Mouse (Mus musculus): ENCODE data around the gene G6pdx. TPM values are rescaled to one million over a fixed set of nuclear protein-coding genes. Genes with fewer than 3 reads are reported as not detected.

G6pdx gene
- 38.7 and 43.8 TPM in 2 replicates for polyA plus RNA-seq (2015; fragmentation: Nextera tagmentation; extraction: Ambion mirVana)

DNA sequence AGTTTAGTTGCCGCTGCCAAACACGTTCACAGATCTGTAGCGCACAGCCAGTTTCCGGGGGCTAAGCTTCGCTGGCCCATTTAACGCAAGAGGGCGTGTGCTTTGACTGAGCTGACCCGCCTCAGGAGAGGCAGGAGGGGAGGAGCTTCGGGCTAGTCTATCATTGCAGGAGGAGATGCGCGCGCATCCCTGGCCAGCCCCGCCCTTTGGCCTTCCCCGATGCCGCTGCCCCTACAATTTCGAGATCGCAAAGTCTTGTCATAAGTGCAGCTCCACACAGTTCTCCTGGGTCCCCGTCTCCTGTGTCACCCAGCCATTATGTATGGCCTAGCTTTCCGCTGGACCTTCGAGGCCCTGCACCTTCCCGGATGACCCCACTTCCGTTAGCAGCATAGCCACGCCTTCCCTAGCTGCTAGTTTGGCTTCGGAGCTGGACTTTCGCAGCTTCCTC, at the start of gene G6pdx:
TSS of gene G6pdx (minus strand) at position 369 of the 451 bp plus-strand sequence.
- DNase-seq (ENCODE audit: low spot score), result peak; percentile 89

DNA sequence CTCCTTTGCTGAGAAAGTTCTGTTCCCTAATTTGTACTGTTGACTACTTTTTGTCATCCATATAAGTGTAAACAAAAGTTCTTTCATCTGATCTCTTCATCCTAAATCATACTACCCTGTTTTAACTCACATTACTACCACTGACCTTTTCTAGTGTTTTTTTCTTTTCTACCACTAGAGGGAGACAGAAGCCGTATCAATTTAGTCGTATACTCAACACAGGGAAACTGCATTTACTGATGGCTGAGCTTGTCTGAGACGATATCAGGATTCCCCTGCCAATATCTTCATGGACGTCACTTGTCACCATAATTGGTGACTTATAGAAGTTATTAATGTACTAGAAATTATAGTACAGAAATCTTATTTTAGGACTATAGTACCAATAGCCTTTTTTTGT, 23.8 kb upstream of the G6pdx start:
- peak; percentile 32 for DNase-seq (ENCODE audit: low spot score)

- no peak for DNase-seq (ENCODE audit: low spot score)
Measured at GRCm38 (mm10) chrX:74451157-74451912, 22.3 kb upstream of the G6pdx start.

- peak; percentile 77 for DNase-seq (ENCODE audit: low spot score)
Measured at GRCm38 (mm10) chrX:74429290-74429821, 362 bp upstream of the G6pdx start.

GRCm38 (mm10) chrX:74428146-74428825, 708 bp downstream of the G6pdx start:
- peak; percentile 23 for DNase-seq (ENCODE audit: low spot score)

DNA sequence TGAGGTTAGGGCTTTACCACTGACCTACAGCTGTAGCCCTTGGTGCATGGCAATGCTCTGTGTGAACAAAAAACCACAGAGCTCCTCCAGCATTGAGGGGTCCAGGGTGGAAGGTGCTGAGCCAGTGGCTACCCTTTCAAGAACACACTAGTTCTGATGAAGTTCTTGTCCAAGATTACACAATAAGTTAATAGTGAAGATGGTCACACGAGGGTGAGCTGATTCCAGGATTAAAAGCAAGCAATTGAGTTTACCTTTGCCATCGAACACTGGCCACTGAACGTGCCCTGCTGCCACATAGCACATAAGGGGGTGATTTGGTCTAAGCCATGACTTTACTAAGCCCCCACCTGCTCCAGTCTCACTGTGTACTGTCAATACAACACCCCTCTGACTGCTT, 1.9 kb downstream of the G6pdx start:
- no peak for DNase-seq (ENCODE audit: low spot score)

- DNase-seq (ENCODE audit: low spot score), result no peak
Measured at GRCm38 (mm10) chrX:74426256-74426655, 2.7 kb downstream of the G6pdx start.

DNA sequence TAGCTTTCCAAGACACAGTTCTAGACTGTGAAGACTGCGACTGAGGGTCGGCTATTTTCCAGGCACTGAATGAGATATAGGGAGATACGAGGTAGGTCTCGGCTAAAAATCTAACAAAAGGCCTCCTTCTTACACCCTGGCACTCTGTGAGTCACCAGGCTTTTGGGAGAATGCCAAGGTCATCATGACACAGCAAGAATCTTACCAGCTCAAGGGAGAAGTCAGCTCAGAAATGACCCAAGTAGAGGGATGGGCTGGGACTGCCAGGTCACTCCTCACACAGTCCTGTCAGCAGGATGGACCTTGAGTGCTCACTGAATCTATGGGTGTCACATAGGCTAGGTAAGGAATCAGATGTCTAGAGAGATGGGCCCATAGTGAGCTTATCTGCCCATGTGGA, 3.8 kb downstream of the G6pdx start:
- no peak for DNase-seq (ENCODE audit: low spot score)

DNA sequence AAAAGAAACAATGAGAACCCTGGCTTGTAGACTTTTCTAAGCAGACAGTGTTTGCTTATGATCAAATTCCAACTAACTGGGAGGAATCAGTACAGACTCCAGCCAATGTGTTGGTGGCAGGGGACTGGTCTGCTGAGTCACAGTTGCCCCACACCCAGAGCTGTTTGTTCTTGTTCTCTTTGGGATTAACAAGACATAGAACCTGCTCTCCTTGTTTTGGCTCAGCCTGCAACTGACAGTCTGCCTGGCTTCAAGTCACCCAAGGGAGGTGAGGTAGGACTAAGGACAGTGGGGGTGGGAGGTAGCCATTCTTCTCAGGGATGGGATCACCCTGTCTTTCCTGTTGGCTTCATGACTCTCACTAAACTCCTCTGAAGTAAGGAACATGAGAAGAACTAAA, 4.6 kb downstream of the G6pdx start:
- no peak for DNase-seq (ENCODE audit: low spot score)

GRCm38 (mm10) chrX:74413377-74413776, 15.6 kb downstream of the G6pdx start:
- DNase-seq (ENCODE audit: low spot score), result peak; percentile 77

DNA sequence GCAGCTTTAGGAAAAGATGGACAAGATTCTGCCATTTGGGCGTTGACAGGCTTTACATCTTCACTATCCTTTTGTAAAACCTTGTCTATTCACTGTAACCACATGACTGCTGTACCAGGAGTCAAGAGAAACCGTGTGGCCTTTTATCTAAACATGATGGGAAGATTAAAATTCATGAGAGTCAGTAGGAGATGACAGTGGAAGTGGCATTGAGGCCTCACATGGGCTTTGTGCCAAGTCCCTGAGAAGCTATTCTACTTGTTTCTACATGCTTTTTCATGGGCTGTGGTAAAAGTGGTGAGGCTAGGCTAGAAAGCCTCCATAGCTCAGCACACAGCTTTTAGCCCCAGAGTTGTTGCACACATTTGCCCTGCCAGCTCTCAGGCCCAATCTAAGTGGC, 20.7 kb downstream of the G6pdx start:
- no peak for DNase-seq (ENCODE audit: low spot score)

GRCm38 (mm10) chrX:74400136-74400535, 28.9 kb downstream of the G6pdx start:
- DNase-seq (ENCODE audit: low spot score), result no peak

- DNase-seq (ENCODE audit: low spot score), result peak; percentile 87
Measured at GRCm38 (mm10) chrX:74392535-74393443, 36.2 kb downstream of the G6pdx start, which contains the start of the genes Fam3a and Ikbkg. Gene Fam3a, minus strand, starts transcription at chrX:74393272. Gene Ikbkg, plus strand, starts transcription at chrX:74393290.

DNA sequence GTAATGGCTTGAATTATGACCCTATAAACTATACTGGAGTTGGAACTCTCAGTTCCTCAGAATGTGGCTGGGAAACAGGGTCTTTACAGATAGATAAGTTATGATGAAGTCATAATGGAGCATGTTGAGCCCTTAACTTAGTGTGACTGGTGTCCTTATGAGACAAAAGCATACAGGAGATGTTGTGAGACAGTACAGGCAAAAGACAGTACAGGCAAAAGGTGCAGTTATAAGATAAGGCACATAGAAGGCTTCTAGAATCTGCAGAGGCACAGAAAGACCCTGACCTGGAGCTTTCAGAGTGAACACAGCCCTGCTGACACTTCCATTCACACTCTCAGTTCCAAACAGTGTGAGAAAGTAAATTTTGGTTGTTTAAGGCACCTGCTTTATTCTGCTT, 40.8 kb downstream of the G6pdx start:
- DNase-seq (ENCODE audit: low spot score), result no peak

DNA sequence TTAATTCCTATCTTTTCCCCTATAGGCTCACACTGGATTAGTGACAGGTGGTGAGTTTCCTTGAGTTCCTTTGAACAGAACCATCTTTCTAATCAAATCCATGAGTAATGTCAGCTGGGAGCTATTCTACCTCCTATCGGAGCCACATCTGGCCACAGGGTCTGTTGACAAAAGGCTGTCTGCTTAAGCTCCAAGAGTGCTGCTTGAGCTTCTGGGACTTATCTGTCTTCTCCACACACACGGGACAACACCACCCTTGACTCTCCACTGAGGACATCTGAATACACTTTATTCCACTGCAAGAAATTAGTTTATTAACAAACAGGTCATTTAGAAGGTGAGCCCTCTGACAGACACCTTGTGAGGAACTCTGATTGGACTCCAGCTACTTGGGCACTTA, 44.5 kb downstream of the G6pdx start:
- no peak for DNase-seq (ENCODE audit: low spot score)

DNA sequence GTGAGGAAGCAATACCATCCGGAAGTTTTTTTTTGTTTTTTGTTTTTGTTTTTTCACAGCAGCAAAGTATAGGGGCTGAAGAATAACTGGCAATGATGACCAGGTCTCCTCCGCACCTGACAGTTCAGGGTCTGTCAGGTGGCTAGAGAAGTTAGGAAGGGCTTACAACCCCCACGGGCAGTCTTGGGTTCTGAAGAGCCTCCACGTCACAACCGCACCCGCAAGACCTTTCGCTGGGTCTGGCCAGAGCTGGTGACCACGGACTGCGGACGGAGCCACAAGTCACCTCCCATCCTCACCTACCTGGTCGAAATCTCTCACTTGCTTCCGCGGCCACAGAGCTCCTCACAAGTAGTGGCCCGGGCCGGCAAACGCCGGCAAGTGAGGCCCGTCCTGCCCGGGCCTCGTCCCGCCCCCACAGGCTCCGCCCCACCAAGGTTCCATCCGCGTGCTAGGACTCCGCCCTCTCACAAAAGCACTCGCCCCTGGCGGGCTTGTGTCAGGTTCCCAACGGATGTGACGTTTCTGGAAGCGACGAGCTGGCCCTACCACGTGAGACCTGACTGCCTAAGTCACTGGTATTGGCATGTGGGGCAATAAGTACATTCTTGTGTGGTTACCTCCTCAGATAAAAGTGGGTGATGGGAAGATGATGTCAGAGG, 56.0 kb downstream of the G6pdx start, which contains the start of the genes Ubl4a and Slc10a3:
TSS of gene Ubl4a (minus strand) at position 331 of the 662 bp plus-strand sequence.
TSS of gene Slc10a3 (minus strand) at position 462 of the 662 bp plus-strand sequence.
- DNase-seq (ENCODE audit: low spot score), result peak; percentile 89

GRCm38 (mm10) chrX:74368209-74368909, 60.6 kb downstream of the G6pdx start:
- DNase-seq (ENCODE audit: low spot score), result peak; percentile 44

DNA sequence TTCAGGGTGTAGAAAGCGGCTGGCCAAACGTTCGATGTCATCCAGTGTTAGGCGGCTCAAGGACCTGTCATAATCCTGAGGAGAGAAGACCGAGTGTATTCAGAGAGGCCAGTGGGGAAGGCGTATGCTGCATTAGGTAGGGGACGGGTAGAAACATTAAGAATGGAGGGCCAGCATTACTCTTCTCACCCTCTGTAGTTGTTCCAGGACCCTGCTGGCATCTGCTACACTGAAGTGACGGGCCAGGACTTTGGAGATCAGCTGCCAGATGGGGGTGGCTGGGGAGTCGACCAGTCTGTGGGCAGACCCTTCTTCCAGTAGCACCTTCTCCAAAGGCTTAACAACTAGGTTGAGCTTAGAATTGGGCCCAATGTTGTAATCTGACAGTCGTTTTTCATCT, 61.5 kb downstream of the G6pdx start:
- no peak for DNase-seq (ENCODE audit: low spot score)
